Comparison of ENCODE assay signal across 18 mouse cellular contexts in the genomic region with DNA sequence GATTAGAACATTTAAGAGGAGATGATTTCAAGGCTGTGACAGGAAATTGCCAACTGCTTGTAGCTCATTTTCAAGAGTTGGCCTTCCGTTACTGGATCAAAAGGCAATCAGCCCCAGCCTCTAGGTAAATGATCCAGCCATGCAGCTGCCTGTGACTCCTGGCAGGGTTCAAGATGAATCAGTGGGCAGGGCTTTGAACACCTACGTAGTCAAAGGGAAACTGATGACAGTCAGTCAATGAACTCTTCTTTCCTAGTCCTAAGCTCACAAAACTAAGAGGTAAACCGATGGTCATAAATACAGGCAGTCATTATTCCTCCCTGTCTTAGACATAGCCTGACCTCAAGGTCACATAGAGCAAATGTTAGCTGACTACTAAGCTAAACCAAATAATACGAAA. TPM values are rescaled to one million over a fixed set of nuclear protein-coding genes. Genes with fewer than 3 reads are reported as not detected.
DNase-seq lines count a peak whose midpoint lies in the region; ATAC-seq and TF ChIP-seq lines count a peak whose summit lies in the region.
"Had no signal": no experiment of that assay in that cellular context is flagged by ENCODE, and none has a peak within 500 bp of the region (broad histone marks: within the 10 kb centered on the region; RNA-seq: fewer than 3 reads in every experiment).

No protein-coding gene starts in this region.

- no peaks in the 10 kb centered on the region for H3K27me3 ChIP-seq in CH12.LX (replicated peaks)
- H3K27me3 ChIP-seq: embryonic facial prominence, embryonic 12.5 days; forebrain, embryonic 13.5 days; forebrain, embryonic 15.5 days had no signal

- no peak for TF ChIP-seq POLR2A in CH12.LX (IDR thresholded peaks at IDR 0.05; ENCODE audit: low read depth, low read length)

- no peak overlapping the region for H3K4me2 ChIP-seq in CH12.LX (ENCODE audit: insufficient read depth, low read depth, poor library complexity, severe bottlenecking)
- H3K4me2 ChIP-seq: embryonic facial prominence, embryonic 12.5 days; forebrain, embryonic 13.5 days; forebrain, embryonic 15.5 days had no signal

- peak; percentile 61; the same call in 1 of the 2 replicates for TF ChIP-seq EP300 in CH12.LX (IDR thresholded peaks at IDR 0.05; ENCODE audit: low read length)

- no peak overlapping the region for H3K4me3 ChIP-seq in CH12.LX (replicated peaks in 1 of 3; ENCODE audit: low read depth in 2 of 3, low read length in 2 of 3, poor library complexity in 1 of 3)
- H3K4me3 ChIP-seq: embryonic facial prominence, embryonic 10.5 days; embryonic facial prominence, embryonic 12.5 days; forebrain, embryonic 13.5 days; forebrain, embryonic 15.5 days had no signal

- dilution Hi-C loops in CH12.LX (cut with MboI; ENCODE audit: extremely low pct_ligation_motif_present, extremely low pct_unique_long_range_greater_than_20kb, low sequenced_read_pairs): no loop called here

- H3K36me3 ChIP-seq in CH12.LX (replicated peaks in 1 of 2; ENCODE audit: control insufficient read depth in 1 of 2, insufficient read depth in 1 of 2, low read length in 1 of 2): peaks cover 29 to 74% of the 10 kb centered on the region in 2 experiments
- H3K36me3 ChIP-seq: embryonic facial prominence, embryonic 10.5 days; embryonic facial prominence, embryonic 12.5 days; forebrain, embryonic 15.5 days had no signal

- peak; percentile 60 for ATAC-seq in inflammation-experienced regulatory T-cells, adult 6 months
- ATAC-seq: forebrain, embryonic 13.5 days; forebrain, embryonic 15.5 days; forebrain, postnatal 0 days had no signal

- no peak for TF ChIP-seq CTCF in CH12.LX (conservative IDR thresholded peaks at IDR 0.05 in 1 of 2, IDR thresholded peaks at IDR 0.05 in 1 of 2; ENCODE audit: low read depth in 2 of 2, low read length in 2 of 2)

- H3K4me1 ChIP-seq in CH12.LX (ENCODE audit: control insufficient read depth in 1 of 2, insufficient read depth in 2 of 2): peaks cover 2 to 18% of the 10 kb centered on the region in 2 experiments; a peak in 3 of 4 replicates
- H3K4me1 ChIP-seq: embryonic facial prominence, embryonic 10.5 days; embryonic facial prominence, embryonic 12.5 days; forebrain, embryonic 13.5 days; forebrain, embryonic 15.5 days had no signal

- in situ Hi-C loops in CH12.LX (cut with MboI; ENCODE audit: low pct_ligation_motif_present, low pct_unique_long_range_greater_than_20kb, low sequenced_read_pairs): no loop called here

- no peak for TF ChIP-seq RAD21 in CH12.LX (IDR thresholded peaks at IDR 0.05; ENCODE audit: low read depth, low read length)

- H3K9me3 ChIP-seq in CH12.LX (replicated peaks; ENCODE audit: low read length): no peaks in the 10 kb centered on the region
- H3K9me3 ChIP-seq: embryonic facial prominence, embryonic 10.5 days; embryonic facial prominence, embryonic 12.5 days; forebrain, embryonic 13.5 days; forebrain, embryonic 15.5 days had no signal

- intact Hi-C loops in gastrocnemius, postnatal 14 days (cut with DNase I; ENCODE audit: low total_unique reads): no loop called here

- no peak overlapping the region for H3K9ac ChIP-seq in CH12.LX (ENCODE audit: insufficient read depth, low read depth)
- H3K9ac ChIP-seq: embryonic facial prominence, embryonic 12.5 days; forebrain, embryonic 13.5 days; forebrain, embryonic 15.5 days; forebrain, postnatal 0 days had no signal

- H3K27ac ChIP-seq in CH12.LX (ENCODE audit: insufficient read depth, low read depth): peak overlapping the region; percentile 73
- H3K27ac ChIP-seq: embryonic facial prominence, embryonic 10.5 days; embryonic facial prominence, embryonic 12.5 days; forebrain, embryonic 13.5 days; forebrain, embryonic 15.5 days had no signal

- peak; percentile 11 for DNase-seq in CD4-positive, CD25-positive, alpha-beta regulatory T cell, adult 2 months (ENCODE audit: low read depth, low spot score)
- DNase-seq in CH12.LX (ENCODE audit: extremely low read depth) (peak; percentile 52), ZHBTc4 (ENCODE audit: low read depth, low spot score) (peak; percentile 1)
- DNase-seq in gastrocnemius, postnatal 4 days (ENCODE audit: low spot score in 2 of 2): no peak
- DNase-seq in ovary, postnatal 36 days (ENCODE audit: low spot score): no peak
- no peak for DNase-seq in cerebellum, adult 11 months
- no peak for DNase-seq in gastrocnemius, postnatal 14 days
- DNase-seq: adrenal gland, adult 2 months; adrenal gland, postnatal 25 days; cerebellum, adult 11-12 months; forebrain, postnatal 0 days had no signal

- no peaks in the 10 kb centered on the region for H3K79me2 ChIP-seq in CH12.LX (replicated peaks; ENCODE audit: control insufficient read depth, extremely low read depth, insufficient read depth, poor library complexity, severe bottlenecking)

TF ChIP-seq in CH12.LX, 34 proteins besides CTCF, POLR2A, EP300 and RAD21:
- TF ChIP-seq SIN3A (IDR thresholded peaks at IDR 0.05; ENCODE audit: low read length): 0 out of 2 replicates have a peak, but pooled peaks have one; percentile 27
- TF ChIP-seq CHD2 (IDR thresholded peaks at IDR 0.05; ENCODE audit: low read length): peak; percentile 25; the same call in 1 of the 2 replicates
- peak; percentile 39; the same call in 1 of the 2 replicates for TF ChIP-seq BHLHE40 (IDR thresholded peaks at IDR 0.05; ENCODE audit: low read depth, low read length)
- TF ChIP-seq JUND (conservative IDR thresholded peaks at IDR 0.05; ENCODE audit: low read depth, low read length): peak; percentile 26; the same call in 1 of the 2 replicates
- 0 out of 2 replicates have a peak, but pooled peaks have one; percentile 14 for TF ChIP-seq TCF12 (IDR thresholded peaks at IDR 0.05; ENCODE audit: low read depth, low read length)
- TF ChIP-seq CHD1 (IDR thresholded peaks at IDR 0.05; ENCODE audit: low read depth, low read length): no peak
- TF ChIP-seq SMC3 (IDR thresholded peaks at IDR 0.05; ENCODE audit: low read depth, low read length): no peak
- 0 out of 2 replicates have a peak, but pooled peaks have one; percentile 46 for TF ChIP-seq JUN (IDR thresholded peaks at IDR 0.05; ENCODE audit: insufficient read depth, low read depth, low read length)
- TF ChIP-seq IRF4 (IDR thresholded peaks at IDR 0.05; ENCODE audit: low read depth, low read length): peak; percentile 64; the same call in 1 of the 2 replicates
- TF ChIP-seq MYC (IDR thresholded peaks at IDR 0.05; ENCODE audit: low read depth, low read length): no peak
TF ChIP-seq in CH12.LX: peak in this region for 7.

RNA-seq across cellular contexts. Expression of a gene that starts 47.0 kb away (rescaled TPM):
- total RNA-seq in CH12.LX (2012; rRNA removed) (46.3 and 57.0 TPM in 2 replicates), CH12.LX (2014; rRNA removed) (111 TPM in 2 replicates)
- polyA plus RNA-seq in CH12.LX (2012; ENCODE audit: insufficient read length, low read depth): 126 and 127 TPM in 2 replicates
- 10 to 100 TPM; 40.1 to 61.9 (median 61.8) TPM for polyA plus RNA-seq in inflammation-experienced regulatory T-cells, adult 6 months (2017; shearing (Covaris generic))
- total RNA-seq in gastrocnemius, postnatal 4 days (2021): 1 to 10 TPM; 5.3 to 7.9 TPM
- 1 to 10 TPM; 1.7 to 3.4 TPM for total RNA-seq in gastrocnemius, postnatal 14 days (2021)
- total RNA-seq: MEL had no signal
- polyA plus RNA-seq: C2C12 had no signal

Comparison
In these comparisons a context has a peak if more than half of its experiments do, and no peak if none do; other contexts are left out.
1. DNase-seq: peak in CD4-positive, CD25-positive, alpha-beta regulatory T cell, adult 2 months (single experiment), CH12.LX (single experiment) and ZHBTc4 (single experiment); none in gastrocnemius, postnatal 4 days (0 of 2), ovary, postnatal 36 days (single experiment), cerebellum, adult 11 months (single experiment) and gastrocnemius, postnatal 14 days (single experiment).
2. RNA of a gene that starts 47.0 kb away (total RNA-seq): 46.3 to 111 TPM in CH12.LX; 5.3 to 7.9 TPM in gastrocnemius, postnatal 4 days and 1.7 to 3.4 TPM in gastrocnemius, postnatal 14 days; every median in the first group is over 4 times any median in the second.